Mouse (Mus musculus): ENCODE data around the gene Serinc5.

Serinc5 gene

GRCm38 (mm10) chr13:92736516-92737300, 125.8 kb downstream of the Serinc5 start:
- in situ Hi-C loops (cut with MboI; ENCODE audit: low sequenced_read_pairs), result loop anchor here (25.0 kb wide), 1 partner anchor 824 kb away; no protein-coding TSS in a partner anchor

GRCm38 (mm10) chr13:92738821-92739220, 127.9 kb downstream of the Serinc5 start:
- in situ Hi-C loops (cut with MboI; ENCODE audit: low sequenced_read_pairs), result loop anchor here (25.0 kb wide), 1 partner anchor 827 kb away; no protein-coding TSS in a partner anchor

DNA sequence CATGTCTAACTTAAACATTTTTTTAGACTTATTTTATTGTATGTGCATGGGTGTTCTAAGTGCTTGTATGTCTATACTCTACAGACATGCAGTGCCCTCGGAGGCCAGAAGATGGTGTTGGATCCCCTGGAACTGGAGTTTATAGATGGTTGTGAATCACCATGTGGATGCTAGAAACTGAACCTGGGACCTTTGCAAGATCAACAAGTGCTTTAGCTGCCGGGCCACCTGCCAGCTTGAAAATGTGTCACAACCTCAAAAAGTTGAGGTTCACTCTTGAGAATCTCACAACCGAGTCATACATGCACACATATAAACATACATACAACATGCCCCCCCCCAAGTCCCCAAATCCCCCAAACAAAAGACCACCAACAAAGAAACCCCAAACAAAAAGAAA, 129.0 kb downstream of the Serinc5 start:
- in situ Hi-C loops (cut with MboI; ENCODE audit: low sequenced_read_pairs), result loop anchor here (5.0 to 25.0 kb wide), 2 partner anchors 163 to 828 kb away; partner anchors contain the start of gene Spz1

DNA sequence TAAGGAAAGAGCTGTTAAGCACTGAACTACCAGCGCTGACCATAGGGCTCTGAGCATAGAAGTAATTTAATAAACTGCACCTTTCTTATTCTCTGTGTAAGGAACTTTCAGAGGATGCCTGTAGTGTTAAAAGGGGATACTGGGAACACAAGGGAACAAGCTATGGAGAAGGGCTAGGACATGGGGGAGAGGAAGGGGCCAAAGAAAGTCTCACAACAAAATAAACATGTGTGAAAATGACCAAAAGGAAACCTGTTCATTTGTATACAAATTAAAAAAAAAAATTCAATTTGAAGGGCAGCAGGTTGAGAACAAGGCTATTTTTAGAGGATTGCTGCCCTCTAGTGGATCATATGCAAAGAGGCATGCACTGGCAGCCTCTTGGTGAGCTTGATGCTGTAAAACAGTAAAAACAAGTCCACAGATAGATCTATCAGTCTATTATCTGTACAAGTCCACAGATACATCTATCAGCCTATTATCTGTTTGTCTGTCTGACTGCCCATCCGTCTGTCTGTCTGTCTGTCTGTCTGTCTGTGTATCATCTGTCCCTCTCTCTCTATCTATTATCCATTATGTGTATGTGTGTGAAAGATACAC, 129.9 kb downstream of the Serinc5 start:
- in situ Hi-C loops (cut with MboI; ENCODE audit: low sequenced_read_pairs), result loop anchor here (5.0 to 25.0 kb wide), 2 partner anchors 163 to 828 kb away; partner anchors contain the start of gene Spz1

GRCm38 (mm10) chr13:92742886-92743285, 132.0 kb downstream of the Serinc5 start:
- in situ Hi-C loops (cut with MboI; ENCODE audit: low sequenced_read_pairs), result loop anchor here (5.0 to 25.0 kb wide), 2 partner anchors 166 to 831 kb away; partner anchors contain the start of gene Spz1

DNA sequence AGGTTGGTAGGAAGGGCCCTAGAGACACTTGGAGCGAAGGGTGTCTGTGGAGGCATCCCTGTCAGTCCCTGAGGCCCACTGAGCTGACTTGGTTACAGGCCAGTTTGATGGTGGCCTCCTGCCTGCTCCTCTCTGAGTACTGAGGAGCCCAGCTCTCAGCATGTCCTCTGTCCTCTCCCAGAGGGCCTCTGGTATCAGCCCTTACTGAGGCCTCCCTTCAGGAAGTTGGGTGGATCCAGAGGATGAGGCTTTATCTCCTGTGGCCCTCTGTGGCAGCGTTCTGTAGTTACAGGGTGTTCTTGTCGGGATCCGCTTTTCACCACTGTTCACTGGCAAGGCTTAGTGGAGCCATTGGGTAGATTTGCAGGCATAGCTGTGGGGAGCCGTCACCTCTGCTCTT, 132.4 kb downstream of the Serinc5 start:
- in situ Hi-C loops (cut with MboI; ENCODE audit: low sequenced_read_pairs), result loop anchor here (5.0 to 25.0 kb wide), 2 partner anchors 166 to 831 kb away; partner anchors contain the start of gene Spz1

GRCm38 (mm10) chr13:92750976-92751518, 140.2 kb downstream of the Serinc5 start:
- in situ Hi-C loops (cut with MboI; ENCODE audit: low sequenced_read_pairs), result loop anchor here (25.0 kb wide), 1 partner anchor 486 kb away; no protein-coding TSS in a partner anchor

GRCm38 (mm10) chr13:92751726-92752565, 141.1 kb downstream of the Serinc5 start:
- in situ Hi-C loops (cut with MboI; ENCODE audit: low sequenced_read_pairs), result loop anchor here (25.0 kb wide), 1 partner anchor 485 kb away; no protein-coding TSS in a partner anchor

DNA sequence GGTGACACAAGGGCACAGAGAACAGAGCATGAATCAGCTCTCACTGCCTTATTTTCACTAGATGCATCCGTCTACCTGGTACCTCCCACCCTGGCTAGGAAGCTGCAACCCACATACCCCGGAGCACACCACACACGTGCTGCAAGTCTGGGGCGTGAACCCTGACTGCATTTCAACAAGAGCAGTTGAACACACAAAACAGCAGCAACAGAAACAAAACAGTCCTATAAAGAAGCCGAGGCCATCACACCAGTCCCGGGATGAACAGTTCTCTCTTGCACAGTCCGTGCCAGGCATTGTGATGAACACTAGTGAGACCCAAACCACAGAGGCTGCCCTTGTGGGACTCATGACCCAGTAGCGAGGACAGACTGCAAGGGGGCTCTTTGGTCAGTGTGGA, 142.8 kb downstream of the Serinc5 start:
- in situ Hi-C loops (cut with MboI; ENCODE audit: low sequenced_read_pairs), result loop anchor here (25.0 kb wide), 1 partner anchor 484 kb away; no protein-coding TSS in a partner anchor

- in situ Hi-C loops (cut with MboI; ENCODE audit: low sequenced_read_pairs), result loop anchor here (25.0 kb wide), 1 partner anchor 482 kb away; no protein-coding TSS in a partner anchor
Observed at GRCm38 (mm10) chr13:92755036-92755435, 144.1 kb downstream of the Serinc5 start.

- in situ Hi-C loops (cut with MboI; ENCODE audit: low sequenced_read_pairs), result loop anchor here (25.0 kb wide), 1 partner anchor 479 kb away; no protein-coding TSS in a partner anchor
Observed at GRCm38 (mm10) chr13:92757972-92758585, 147.2 kb downstream of the Serinc5 start.

- in situ Hi-C loops (cut with MboI; ENCODE audit: low sequenced_read_pairs), result loop anchor here (25.0 kb wide), 1 partner anchor 478 kb away; no protein-coding TSS in a partner anchor
Observed at GRCm38 (mm10) chr13:92759096-92759495, 148.2 kb downstream of the Serinc5 start.

GRCm38 (mm10) chr13:92760519-92760918, 149.6 kb downstream of the Serinc5 start:
- in situ Hi-C loops (cut with MboI; ENCODE audit: low sequenced_read_pairs), result loop anchor here (25.0 kb wide), 1 partner anchor 477 kb away; no protein-coding TSS in a partner anchor

All from CH12F3 (cell line).